Mouse (Mus musculus): ENCODE results near the gene Gpr180.

DNA sequence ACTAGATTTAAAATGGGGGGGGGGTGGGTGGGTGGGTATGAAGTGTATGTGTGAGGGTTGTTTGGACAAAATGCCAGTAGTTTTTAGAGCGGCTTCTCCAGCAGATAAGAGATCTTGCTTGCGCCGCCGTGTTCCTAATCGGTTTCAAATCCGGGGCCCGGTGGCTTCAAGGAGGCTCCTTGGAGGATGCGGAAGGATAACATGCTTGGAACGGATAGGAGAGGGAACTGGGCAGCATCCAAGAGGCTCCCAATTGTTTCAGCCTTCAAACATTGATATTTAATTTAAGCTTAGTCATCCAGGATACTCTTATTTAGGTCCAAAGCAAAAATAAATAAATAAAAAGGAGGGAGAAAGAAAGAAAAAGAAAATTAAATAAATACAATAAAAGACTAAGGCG lies 56.7 kb downstream of the Gpr180 start:
- TF ChIP-seq POLR2A (IDR thresholded peaks at IDR 0.05; ENCODE audit: control insufficient read depth, extremely low read depth, insufficient read depth, low read length, poor library complexity), result no peak
- no peak for TF ChIP-seq CTCF (IDR thresholded peaks at IDR 0.05; ENCODE audit: borderline replicate concordance, control insufficient read depth, extremely low read depth, insufficient read depth, low read length, poor library complexity)
